Mouse (Mus musculus) intestine, postnatal 0 days (tissue): ENCODE data around the gene Gpr37l1. TPM values are rescaled to one million over a fixed set of nuclear protein-coding genes. Genes with fewer than 3 reads are reported as not detected.

Source experiments
- ATAC-seq: fragments of 200-750 bp; cut with Nextera tagmentation; 2 replicates; pipeline ENCODE4 v1.8.0; 2017; ENCODE audit warnings: mild to moderate bottlenecking, moderate TSS enrichment, moderate library complexity
- H3K27ac ChIP-seq: fragments of 300-500 bp; sonication (generic); 2 replicates; pipeline ENCODE4 v1.5.1; 2014; ENCODE audit warnings: mild to moderate bottlenecking, low read depth, low read length, moderate library complexity
- H3K27me3 ChIP-seq: fragments of 300-500 bp; sonication (generic); replicated peaks from 2 replicates; pipeline ENCODE4 v1.6.1; 2014; ENCODE audit warnings: low read length, mixed read lengths; ENCODE audit not compliant: control insufficient read depth, insufficient read depth
- H3K36me3 ChIP-seq: fragments of 300-500 bp; sonication (generic); 2 replicates; pipeline ENCODE4 v1.6.1; 2014; ENCODE audit warnings: mild to moderate bottlenecking, moderate library complexity; ENCODE audit not compliant: control insufficient read depth, insufficient read depth
- H3K4me1 ChIP-seq: fragments of 300-500 bp; sonication (generic); replicated peaks from 2 replicates; pipeline ENCODE4 v1.6.1; 2014; ENCODE audit warnings: antibody characterized with exemption, low read length, mixed read lengths; ENCODE audit not compliant: control insufficient read depth, insufficient read depth
- H3K4me2 ChIP-seq: fragments of 300-500 bp; sonication (generic); replicated peaks from 2 replicates; pipeline ENCODE4 v1.6.1; 2014; ENCODE audit warnings: low read depth, mild to moderate bottlenecking, moderate library complexity
- H3K4me3 ChIP-seq: fragments of 300-500 bp; sonication (generic); 2 replicates; pipeline ENCODE4 v1.5.1; 2014; ENCODE audit warnings: low read depth, low read length
- H3K9ac ChIP-seq: fragments of 300-500 bp; sonication (generic); 2 replicates; pipeline ENCODE4 v1.6.1; 2014; ENCODE audit warnings: mild to moderate bottlenecking, low read depth, low read length
- H3K9me3 ChIP-seq: fragments of 300-500 bp; sonication (generic); 2 replicates; pipeline ENCODE4 v1.6.1; 2016; ENCODE audit warnings: mixed run types; ENCODE audit not compliant: control insufficient read depth
- CTCF ChIP-seq: sonication (generic); IDR thresholded peaks from 2 replicates; pipeline ENCODE4 v1.5.1; 2016; ENCODE audit warnings: low read depth, mild to moderate bottlenecking, control low read depth, antibody characterized with exemption, moderate library complexity
- WGBS: fragments of 180-500 bp; shearing (Covaris S2); extraction: QIAGEN DNeasy Blood & Tissue Kit; methylation state at CpG from one replicate; pipeline ENCODE4 v1.1.7; 2014; 5-methylcytosine and 5-hydroxymethylcytosine counted together
- polyA plus RNA-seq: library from polyadenylated mRNA; unstranded; fragments of >200 nt; fragmentation: Nextera tagmentation; extraction: Ambion mirVana; gene quantifications from 2 replicates; pipeline ENCODE4 v1.2.1, GENCODE M21; 2015

Gpr37l1 gene
- polyA plus RNA-seq, 1 experiment from 2014 or later: 2.0 TPM

DNA sequence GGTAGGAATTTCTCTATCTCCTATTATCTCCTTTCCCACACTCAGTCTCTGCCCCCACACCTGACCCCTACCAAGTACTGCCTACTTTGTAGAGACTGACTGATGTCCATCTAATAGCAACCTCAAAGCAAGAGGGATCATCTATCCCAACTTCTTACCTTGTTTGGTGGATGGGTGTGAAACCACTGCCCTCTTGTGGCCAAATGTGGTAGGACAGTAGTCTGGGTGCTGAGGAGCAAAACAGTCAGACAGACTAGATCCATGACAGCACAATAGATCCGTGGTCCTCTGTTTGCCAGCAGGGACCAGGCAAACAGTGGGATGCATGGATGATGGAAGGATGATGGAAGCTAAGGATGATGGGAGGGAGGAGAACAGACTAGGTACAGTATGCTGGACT is 31.0 kb downstream of the Gpr37l1 start:
- H3K36me3 ChIP-seq: no peaks in the 10 kb centered on the region
- no peak overlapping the region for H3K4me3 ChIP-seq
- no peaks in the 10 kb centered on the region for H3K9me3 ChIP-seq
- peak; percentile 99 for TF ChIP-seq CTCF
- no peak overlapping the region for H3K27ac ChIP-seq
- H3K27me3 ChIP-seq: no peaks in the 10 kb centered on the region
- no peak for ATAC-seq
- no peak overlapping the region for H3K4me2 ChIP-seq
- no peak overlapping the region for H3K9ac ChIP-seq
- no peaks in the 10 kb centered on the region for H3K4me1 ChIP-seq
- WGBS: 7% methylated on average over 1 of the region's 1 CpGs

- Histone ChIP-seq H3K36me3 (no peaks in the 10 kb centered on the region), H3K4me2 (no peak overlapping the region), H3K4me3 (no peak overlapping the region), H3K27me3 (no peaks in the 10 kb centered on the region), H3K9me3 (no peaks in the 10 kb centered on the region), H3K27ac (no peak overlapping the region), H3K4me1 (no peaks in the 10 kb centered on the region), H3K9ac (no peak overlapping the region)
- ATAC-seq: no peak
- no peak for TF ChIP-seq CTCF
- WGBS: 85% methylated on average over 8 of the region's 8 CpGs
Observed at GRCm38 (mm10) chr1:135135111-135135787, 32.2 kb downstream of the Gpr37l1 start.

DNA sequence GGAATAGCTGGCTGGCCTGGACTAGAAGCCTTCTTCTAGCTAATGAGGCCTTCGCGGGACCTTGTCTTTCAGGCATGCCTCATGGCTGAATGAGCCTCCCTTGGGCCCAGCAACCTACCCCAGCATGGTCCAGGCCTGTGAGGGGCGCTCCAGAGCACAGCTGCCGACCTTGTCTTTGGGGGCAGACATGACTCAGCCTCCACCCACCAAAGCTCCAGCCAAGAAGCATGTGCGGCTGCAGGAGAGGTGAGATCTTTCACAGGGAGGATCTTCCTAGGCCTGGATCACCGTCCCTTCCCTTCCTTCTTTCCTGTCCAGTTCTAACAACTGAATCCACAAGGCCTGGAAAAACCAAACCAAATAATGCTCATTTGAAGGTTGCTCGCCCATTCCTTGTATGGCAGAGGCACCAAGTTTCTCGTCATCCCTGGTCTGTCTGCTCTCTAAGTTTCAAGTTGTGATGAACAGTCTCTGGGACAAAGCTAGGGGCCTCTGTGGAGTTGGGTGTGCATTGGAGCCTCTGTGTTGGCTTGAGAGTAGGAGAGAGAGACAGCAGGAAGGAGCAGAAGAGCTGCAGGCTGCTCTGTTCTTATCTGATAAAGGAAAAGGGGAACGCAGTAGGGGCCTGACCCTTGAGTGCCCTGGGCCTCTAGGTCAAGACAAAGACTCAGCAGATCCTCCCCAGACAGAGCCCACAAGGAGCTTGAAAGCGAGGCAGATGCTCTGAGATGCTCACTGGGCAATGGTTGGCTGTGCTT is 33.6 kb downstream of the Gpr37l1 start:
- Histone ChIP-seq H3K27me3 (peaks cover 8% of the 10 kb centered on the region; the same call in 1 of the 2 replicates), H3K9me3 (no peaks in the 10 kb centered on the region), H3K36me3 (no peaks in the 10 kb centered on the region), H3K4me2 (no peak overlapping the region), H3K27ac (no peak overlapping the region), H3K9ac (no peak overlapping the region), H3K4me1 (no peaks in the 10 kb centered on the region), H3K4me3 (no peak overlapping the region)
- no peak for TF ChIP-seq CTCF
- WGBS: 73% methylated on average over 10 of the region's 10 CpGs
- ATAC-seq: no peak

DNA sequence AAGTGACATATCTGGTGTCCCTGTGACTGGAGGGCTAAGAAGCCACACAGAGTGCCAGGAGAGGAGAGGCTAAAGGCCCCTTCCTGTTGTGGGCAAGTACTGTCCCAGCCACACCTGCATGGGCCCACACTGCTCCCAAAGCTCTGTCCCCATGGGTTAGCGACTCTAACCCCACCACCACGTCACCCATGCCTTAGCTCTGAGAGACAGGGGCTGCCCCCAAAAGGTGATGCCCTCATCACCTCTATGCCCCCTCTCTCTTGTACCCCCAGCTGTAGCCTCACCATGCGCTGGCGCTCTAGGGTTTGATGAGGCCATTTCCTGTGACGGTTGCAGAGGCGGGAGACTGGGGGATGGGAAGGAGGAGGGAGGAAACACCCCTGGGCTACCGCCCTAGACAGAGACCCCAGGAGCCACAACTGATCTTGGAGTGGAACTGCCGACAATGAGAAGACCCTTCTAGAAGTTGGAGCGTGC is 34.5 kb downstream of the Gpr37l1 start:
- Histone ChIP-seq H3K9ac (no peak overlapping the region), H3K27ac (no peak overlapping the region), H3K36me3 (no peaks in the 10 kb centered on the region), H3K4me2 (no peak overlapping the region), H3K4me1 (no peaks in the 10 kb centered on the region), H3K4me3 (no peak overlapping the region), H3K27me3 (peaks cover 8% of the 10 kb centered on the region; the same call in 1 of the 2 replicates), H3K9me3 (no peaks in the 10 kb centered on the region)
- no peak for ATAC-seq
- WGBS: 90% methylated on average over 9 of the region's 9 CpGs
- TF ChIP-seq CTCF: no peak

- H3K27ac ChIP-seq: no peak within 1 kb of the TSS
- peak; percentile 79 for TF ChIP-seq CTCF
- H3K4me3 ChIP-seq: no peak within 1 kb of the TSS
- peaks cover 8% of the 10 kb centered on the region; the same call in 1 of the 2 replicates for H3K27me3 ChIP-seq
- H3K36me3 ChIP-seq: no peaks in the 10 kb centered on the region
- ATAC-seq: peak; percentile 41; the same call in 1 of the 2 replicates
- H3K4me1 ChIP-seq: no peaks in the 10 kb centered on the region
- no peak within 1 kb of the TSS for H3K9ac ChIP-seq
- no peak within 1 kb of the TSS for H3K4me2 ChIP-seq
- WGBS: 33% methylated on average over 10 of the region's 10 CpGs
- no peaks in the 10 kb centered on the region for H3K9me3 ChIP-seq
Observed at GRCm38 (mm10) chr1:135132473-135132872, 35.0 kb downstream of the Gpr37l1 start, which contains the start of gene Ptpn7. Gene Ptpn7, plus strand, starts transcription at chr1:135132700.

DNA sequence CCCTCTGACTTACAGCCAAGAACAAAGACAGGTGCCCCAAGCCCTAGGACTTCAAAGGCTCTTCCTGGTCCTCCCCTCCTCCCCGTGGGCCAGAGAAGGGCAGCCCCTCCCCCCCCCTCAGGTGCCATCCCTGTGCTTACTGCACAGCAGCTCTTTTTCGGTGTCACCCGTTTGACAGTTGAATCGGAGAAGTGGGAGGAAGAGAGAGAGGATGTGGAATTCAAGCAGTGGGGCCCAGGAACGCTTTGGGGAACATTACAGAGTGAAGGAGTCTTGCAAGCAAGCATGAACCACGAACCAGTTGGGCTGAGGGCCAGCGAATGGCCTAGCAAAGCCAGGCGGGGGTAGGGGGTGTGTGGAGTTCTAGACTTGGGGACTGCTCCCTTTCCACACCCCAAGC is 35.9 kb downstream of the Gpr37l1 start:
- Histone ChIP-seq H3K4me1 (no peaks in the 10 kb centered on the region), H3K9ac (no peak overlapping the region), H3K36me3 (no peaks in the 10 kb centered on the region), H3K27me3 (peaks cover 8% of the 10 kb centered on the region; the same call in 1 of the 2 replicates), H3K9me3 (no peaks in the 10 kb centered on the region), H3K4me3 (no peak overlapping the region), H3K27ac (no peak overlapping the region), H3K4me2 (no peak overlapping the region)
- no peak for ATAC-seq
- WGBS: 39% methylated on average over 8 of the region's 8 CpGs
- no peak for TF ChIP-seq CTCF
